Mouse (Mus musculus) intestine, embryonic 14.5 days (tissue): Measurements from ENCODE around the gene Nkain4. TPM values are rescaled to one million over a fixed set of nuclear protein-coding genes. Genes with fewer than 3 reads are reported as not detected.

Source experiments
- ATAC-seq: fragments of 200-750 bp; cut with Nextera tagmentation; replicated peaks from 2 replicates; pipeline ENCODE4 v1.8.0; 2017; ENCODE audit warnings: low read depth, moderate number of reproducible peaks, moderate TSS enrichment, moderate library complexity; ENCODE audit not compliant: low FRiP score, low TSS enrichment
- DNase-seq: peaks from one replicate; pipeline ENCODE4 v3.0.0-alpha.2; 2018; ENCODE audit warnings: low spot score
- H3K27ac ChIP-seq: fragments of 300-500 bp; sonication (generic); 2 replicates; pipeline ENCODE4 v1.5.1; 2014; ENCODE audit warnings: low read depth, mild to moderate bottlenecking, control low read depth
- H3K27me3 ChIP-seq: fragments of 300-500 bp; sonication (generic); replicated peaks from 2 replicates; pipeline ENCODE4 v1.6.1; 2014; ENCODE audit warnings: low read length, control low read depth; ENCODE audit not compliant: control insufficient read depth, insufficient read depth
- H3K36me3 ChIP-seq: fragments of 300-500 bp; sonication (generic); 2 replicates; pipeline ENCODE4 v1.6.1; 2014; ENCODE audit warnings: low read length, control low read depth; ENCODE audit not compliant: control insufficient read depth, insufficient read depth
- H3K4me1 ChIP-seq: fragments of 300-500 bp; sonication (generic); replicated peaks from 2 replicates; pipeline ENCODE4 v1.6.1; 2014; ENCODE audit warnings: low read length, control low read depth, mixed read lengths; ENCODE audit not compliant: control insufficient read depth, insufficient read depth
- H3K4me2 ChIP-seq: fragments of 300-500 bp; sonication (generic); 2 replicates; pipeline ENCODE4 v1.6.1; 2014; ENCODE audit warnings: low read length
- H3K4me3 ChIP-seq: fragments of 300-500 bp; sonication (generic); 2 replicates; pipeline ENCODE4 v1.5.1; 2014; ENCODE audit warnings: low read depth, low read length, control low read depth, mixed read lengths
- H3K9ac ChIP-seq: fragments of 300-500 bp; sonication (generic); 2 replicates; pipeline ENCODE4 v1.6.1; 2014; ENCODE audit warnings: mild to moderate bottlenecking, low read length
- H3K9me3 ChIP-seq: fragments of 300-500 bp; sonication (generic); 2 replicates; pipeline ENCODE4 v1.6.1; 2016; ENCODE audit warnings: low read length, control low read depth; ENCODE audit not compliant: control insufficient read depth
- WGBS: fragments of 180-500 bp; shearing (Covaris S2); extraction: QIAGEN DNeasy Blood & Tissue Kit; methylation state at CpG from one replicate; pipeline ENCODE4 v1.1.7; 2014; 5-methylcytosine and 5-hydroxymethylcytosine counted together
- polyA plus RNA-seq: library from polyadenylated mRNA; unstranded; fragments of >200 nt; fragmentation: Nextera tagmentation; extraction: Ambion mirVana; gene quantifications from 2 replicates; pipeline ENCODE4 v1.2.1, GENCODE M21; 2014

Nkain4 gene
- 51.0 and 53.3 TPM in 2 replicates for polyA plus RNA-seq

DNA sequence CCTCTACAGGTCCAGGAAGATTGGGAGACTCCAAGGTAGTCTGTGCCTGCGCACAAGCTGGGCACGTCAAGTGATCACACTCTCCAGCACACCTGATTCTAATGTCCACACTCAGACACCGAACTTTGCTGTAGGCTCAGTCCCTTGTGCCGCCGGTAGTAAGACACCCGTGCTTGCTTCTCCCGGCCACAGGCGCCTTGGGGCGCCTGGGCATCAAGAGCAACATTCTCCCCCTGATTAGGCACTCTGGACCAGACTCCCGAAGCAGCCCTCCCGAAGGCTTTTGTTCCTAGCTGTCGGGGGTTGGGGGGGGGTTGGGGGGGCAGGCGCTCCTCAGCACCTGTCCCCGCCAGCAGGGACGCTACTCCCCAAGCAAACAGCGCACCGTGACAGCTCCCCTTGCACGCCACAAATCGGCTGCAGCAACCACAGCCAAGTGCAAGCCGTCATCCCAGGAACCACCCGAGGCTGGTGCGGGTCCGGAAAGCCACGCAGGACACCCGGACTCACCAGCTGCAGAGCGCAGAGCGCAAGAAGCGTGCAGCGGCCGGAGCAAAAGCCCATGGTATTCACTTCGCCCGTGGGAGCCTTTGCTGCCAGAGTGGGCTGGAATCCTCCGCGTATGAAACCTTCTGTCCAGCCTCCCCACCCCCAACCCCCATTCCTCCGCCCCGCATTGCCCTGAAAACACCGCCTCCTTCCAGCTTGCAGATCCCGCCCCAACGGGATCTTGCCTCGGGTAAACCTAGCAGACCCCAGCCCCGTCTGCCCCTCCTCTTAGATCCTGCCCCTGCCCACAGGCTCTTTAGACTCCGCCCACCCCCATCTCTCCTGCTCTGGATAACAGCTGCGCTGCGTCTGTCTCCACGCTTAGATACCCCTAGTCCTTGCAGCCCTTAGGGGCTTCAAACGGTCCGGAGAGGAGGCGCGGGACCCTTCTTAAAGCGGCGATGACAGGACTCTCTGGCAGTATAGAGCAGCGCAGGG lies at the start of gene Nkain4:
Gene Nkain4 (minus strand): TSS at position 639 of the 987 bp plus-strand sequence.
- ATAC-seq, result peak; percentile 90
- H3K4me2 ChIP-seq, result peak within 1 kb of the TSS; percentile 63
- WGBS, result 1% methylated on average over 52 of the region's 52 CpGs

GRCm38 (mm10) chr2:180996905-180997304 lies 42.4 kb upstream of the Nkain4 start:
- Histone ChIP-seq H3K4me2 (no peak overlapping the region), H3K27ac (no peak overlapping the region), H3K27me3 (no peaks in the 10 kb centered on the region), H3K9ac (no peak overlapping the region), H3K36me3 (no peaks in the 10 kb centered on the region), H3K4me1 (no peaks in the 10 kb centered on the region), H3K4me3 (no peak overlapping the region), H3K9me3 (no peaks in the 10 kb centered on the region)
- ATAC-seq (peak; percentile 30; the same call in 1 of the 2 replicates), DNase-seq (no peak)
- WGBS, result 62% methylated on average over 3 of the region's 3 CpGs

More for the DNA sequence above, at the start of gene Nkain4:
- peak within 1 kb of the TSS; percentile 76 for H3K27ac ChIP-seq
- peak; percentile 86 for DNase-seq
- no peaks in the 10 kb centered on the region for H3K27me3 ChIP-seq
- H3K9ac ChIP-seq, result peak within 1 kb of the TSS; percentile 43
- peak within 1 kb of the TSS; percentile 62 for H3K4me3 ChIP-seq
- no peaks in the 10 kb centered on the region for H3K9me3 ChIP-seq
- H3K36me3 ChIP-seq, result no peaks in the 10 kb centered on the region
- H3K4me1 ChIP-seq, result peaks cover 27% of the 10 kb centered on the region; the same call in 1 of the 2 replicates

DNA sequence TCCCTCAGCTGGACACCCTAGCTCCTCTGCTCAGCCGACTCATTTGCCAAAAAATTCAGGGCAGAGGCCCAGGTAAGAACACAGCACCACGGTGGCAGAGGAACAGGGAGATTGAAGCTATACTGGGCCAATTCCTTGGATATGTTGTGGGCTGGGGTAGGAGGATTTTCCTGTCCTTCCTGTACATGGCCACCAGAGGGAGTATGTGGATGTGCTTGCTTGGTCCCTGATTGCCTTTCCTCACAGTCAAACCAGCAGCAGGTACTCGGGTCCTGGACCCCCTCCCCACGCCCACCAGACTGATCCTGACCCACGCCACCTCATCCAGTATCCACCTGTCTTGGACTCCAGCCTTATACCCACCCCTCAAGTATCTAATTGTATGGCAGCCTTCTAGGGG lies 41.9 kb upstream of the Nkain4 start:
- Histone ChIP-seq H3K27me3 (no peaks in the 10 kb centered on the region), H3K27ac (no peak overlapping the region), H3K4me3 (no peak overlapping the region), H3K9me3 (no peaks in the 10 kb centered on the region), H3K4me1 (no peaks in the 10 kb centered on the region), H3K4me2 (no peak overlapping the region), H3K36me3 (no peaks in the 10 kb centered on the region), H3K9ac (no peak overlapping the region)
- no peak for DNase-seq
- WGBS, result 9% methylated on average over 5 of the region's 5 CpGs
- peak; percentile 28; the same call in 1 of the 2 replicates for ATAC-seq

- no peaks in the 10 kb centered on the region for H3K36me3 ChIP-seq
- WGBS, result 80% methylated on average over 4 of the region's 4 CpGs
- H3K9me3 ChIP-seq, result no peaks in the 10 kb centered on the region
- no peak overlapping the region for H3K27ac ChIP-seq
- no peak overlapping the region for H3K9ac ChIP-seq
- no peak for DNase-seq
- H3K27me3 ChIP-seq, result no peaks in the 10 kb centered on the region
- no peak overlapping the region for H3K4me2 ChIP-seq
- no peaks in the 10 kb centered on the region for H3K4me1 ChIP-seq
- ATAC-seq, result no peak
- no peak overlapping the region for H3K4me3 ChIP-seq
Measured at GRCm38 (mm10) chr2:180995457-180995856, 41.0 kb upstream of the Nkain4 start.

DNA sequence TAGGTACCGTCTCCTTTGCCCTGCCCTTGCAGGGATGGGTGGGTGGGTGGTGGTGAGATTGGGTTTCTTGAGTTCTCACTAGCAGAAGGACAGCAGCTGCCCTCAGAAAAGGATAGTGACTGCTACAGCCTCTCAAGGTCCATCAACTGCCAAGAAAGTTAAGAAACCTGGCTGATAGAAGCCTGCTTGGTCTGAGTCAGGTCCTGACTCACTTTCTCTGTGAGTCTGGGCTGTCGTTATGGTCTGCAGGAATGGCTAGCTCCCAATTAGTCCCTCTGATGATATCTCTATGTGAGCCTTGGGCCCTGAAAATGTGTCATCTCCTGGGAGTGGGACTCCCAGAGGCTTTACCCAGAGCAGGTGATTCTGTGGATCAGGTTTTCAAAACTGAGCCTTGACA lies 39.9 kb upstream of the Nkain4 start:
- no peak for ATAC-seq
- H3K9ac ChIP-seq, result no peak overlapping the region
- DNase-seq, result no peak
- no peaks in the 10 kb centered on the region for H3K36me3 ChIP-seq
- no peak overlapping the region for H3K4me3 ChIP-seq
- H3K27ac ChIP-seq, result no peak overlapping the region
- 63% methylated on average over 2 of the region's 2 CpGs for WGBS
- no peak overlapping the region for H3K4me2 ChIP-seq
- H3K9me3 ChIP-seq, result no peaks in the 10 kb centered on the region
- H3K27me3 ChIP-seq, result no peaks in the 10 kb centered on the region
- H3K4me1 ChIP-seq, result no peaks in the 10 kb centered on the region

GRCm38 (mm10) chr2:180990347-180990746 lies 35.8 kb upstream of the Nkain4 start:
- Histone ChIP-seq H3K4me1 (no peaks in the 10 kb centered on the region), H3K4me3 (no peak overlapping the region), H3K36me3 (no peaks in the 10 kb centered on the region), H3K9me3 (no peaks in the 10 kb centered on the region), H3K4me2 (no peak overlapping the region), H3K9ac (no peak overlapping the region), H3K27ac (no peak overlapping the region), H3K27me3 (no peaks in the 10 kb centered on the region)
- 81% methylated on average over 4 of the region's 4 CpGs for WGBS
- DNase-seq (no peak), ATAC-seq (no peak)

- 67% methylated on average over 1 of the region's 1 CpGs for WGBS
- Histone ChIP-seq H3K4me1 (no peaks in the 10 kb centered on the region), H3K27me3 (no peaks in the 10 kb centered on the region), H3K27ac (no peak overlapping the region), H3K9me3 (no peaks in the 10 kb centered on the region), H3K36me3 (no peaks in the 10 kb centered on the region), H3K4me3 (no peak overlapping the region), H3K9ac (no peak overlapping the region), H3K4me2 (no peak overlapping the region)
- DNase-seq (no peak), ATAC-seq (no peak)
Measured at GRCm38 (mm10) chr2:180988948-180989347, 34.4 kb upstream of the Nkain4 start.

DNA sequence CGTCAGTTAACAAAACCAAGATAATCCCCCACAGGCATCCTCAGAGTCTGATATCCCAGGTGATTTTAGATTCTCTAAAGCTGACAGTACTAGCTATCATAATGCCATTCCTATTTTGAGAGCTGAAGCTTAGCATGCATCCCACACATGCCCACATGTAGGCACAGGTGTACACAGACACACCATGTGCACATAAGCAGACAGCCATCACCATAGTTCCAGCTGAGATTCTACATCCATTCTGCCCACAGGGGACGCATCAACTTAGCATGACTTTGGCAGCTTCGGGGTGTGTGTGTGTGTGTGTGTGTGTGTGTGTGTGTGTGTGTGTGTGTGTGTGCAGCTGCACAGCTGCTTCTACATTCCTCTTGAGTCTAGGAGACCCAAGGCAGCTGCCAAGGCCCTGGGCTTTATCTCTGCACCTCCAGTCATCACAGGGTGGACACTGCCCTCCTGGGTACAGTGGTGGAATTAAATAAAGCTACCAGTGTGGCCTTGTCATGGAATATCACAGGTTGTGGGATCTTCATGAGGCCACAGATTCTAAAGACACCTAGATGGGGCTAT lies 33.9 kb upstream of the Nkain4 start:
- DNase-seq (no peak), ATAC-seq (no peak)
- Histone ChIP-seq H3K4me1 (no peaks in the 10 kb centered on the region), H3K9me3 (no peaks in the 10 kb centered on the region), H3K36me3 (no peaks in the 10 kb centered on the region), H3K9ac (no peak overlapping the region), H3K27me3 (no peaks in the 10 kb centered on the region), H3K27ac (no peak overlapping the region), H3K4me2 (no peak overlapping the region), H3K4me3 (no peak overlapping the region)
- 71% methylated on average over 3 of the region's 3 CpGs for WGBS
